ENCODE assay signal across 20 mouse cellular contexts in genomic region chr10:121604632-121605344, GRCm38 (mm10). TPM values are rescaled to one million over a fixed set of nuclear protein-coding genes. Genes with fewer than 3 reads are reported as not detected.
DNase-seq lines count a peak whose midpoint lies in the region; ATAC-seq and TF ChIP-seq lines count a peak whose summit lies in the region.
"Had no signal": no experiment of that assay in that cellular context is flagged by ENCODE, and none has a peak within 500 bp of the region (broad histone marks: within the 10 kb centered on the region; RNA-seq: fewer than 3 reads in every experiment).

No protein-coding gene starts in this region.

- peaks cover 98% of the 10 kb centered on the region for H3K36me3 ChIP-seq in E14TG2a.4 (ENCODE audit: insufficient read depth, low read length)
- peaks cover 98% of the 10 kb centered on the region for H3K36me3 ChIP-seq in liver, embryonic 13.5 days
- H3K36me3 ChIP-seq in thymus, adult 2 months (ENCODE audit: control insufficient read depth, insufficient read depth, low read length), result peaks cover 50% of the 10 kb centered on the region
- H3K36me3 ChIP-seq in hindbrain, embryonic 12.5 days, result peaks cover 88% of the 10 kb centered on the region

- WGBS in bone marrow, adult 2 months, result 87% methylated on average over 13 of the region's 13 CpGs
- WGBS in liver, embryonic 13.5 days (ENCODE audit: insufficient replicate concordance), result 88% methylated on average over 13 of the region's 13 CpGs
- WGBS in thymus, adult 2 months, result 98% methylated on average over 13 of the region's 13 CpGs
- 94% methylated on average over 13 of the region's 13 CpGs for WGBS in hindbrain, embryonic 12.5 days

- peak; percentile 34 for DNase-seq in adrenal gland, adult 2 months
- no peak for DNase-seq in adrenal gland, adult 18-20 months (ENCODE audit: low spot score in 2 of 2)
- no peak for DNase-seq in liver, embryonic 13.5 days
- DNase-seq in thymus, adult 2 months, result no peak
- no peak for DNase-seq in urinary bladder, postnatal 10 days (ENCODE audit: low spot score)
- DNase-seq: cerebellum, adult 2 months; heart, adult 18-20 months; kidney, adult 18-20 months; lung, embryonic 14.5 days; thymus, postnatal 36 days had no signal

- TF ChIP-seq CTCF in E14TG2a.4 (conservative IDR thresholded peaks at IDR 0.05; ENCODE audit: low read length), result peak; percentile 45
- TF ChIP-seq CTCF in bone marrow, adult 2 months (IDR thresholded peaks at IDR 0.05; ENCODE audit: control insufficient read depth, insufficient read depth, low read length), result 0 out of 2 replicates have a peak, but pooled peaks have one; percentile 6
- no peak for TF ChIP-seq CTCF in thymus, adult 2 months (IDR thresholded peaks at IDR 0.05; ENCODE audit: borderline replicate concordance, control insufficient read depth, extremely low read depth, insufficient read depth, low read length, poor library complexity)

- peaks cover 6% of the 10 kb centered on the region for H3K9me3 ChIP-seq in E14TG2a.4 (ENCODE audit: low read length)
- no peaks in the 10 kb centered on the region; the same call in 1 of the 2 replicates for H3K9me3 ChIP-seq in liver, embryonic 13.5 days (replicated peaks)
- no peaks in the 10 kb centered on the region for H3K9me3 ChIP-seq in hindbrain, embryonic 12.5 days (replicated peaks)
- H3K9me3 ChIP-seq: embryonic facial prominence, embryonic 12.5 days; hindbrain, embryonic 13.5 days; limb, embryonic 10.5 days; neural tube, embryonic 13.5 days had no signal

- no peak overlapping the region for H3K4me3 ChIP-seq in E14TG2a.4 (replicated peaks; ENCODE audit: low read length)
- no peak overlapping the region for H3K4me3 ChIP-seq in bone marrow, adult 2 months (replicated peaks; ENCODE audit: control insufficient read depth, low read depth, low read length)
- H3K4me3 ChIP-seq in liver, embryonic 13.5 days (replicated peaks), result no peak overlapping the region
- no peak overlapping the region for H3K4me3 ChIP-seq in thymus, adult 2 months (ENCODE audit: control insufficient read depth, insufficient read depth, low read length)
- no peak overlapping the region for H3K4me3 ChIP-seq in hindbrain, embryonic 12.5 days
- H3K4me3 ChIP-seq: embryonic facial prominence, embryonic 12.5 days; forebrain, embryonic 13.5 days; hindbrain, embryonic 13.5 days; limb, embryonic 10.5 days; neural tube, embryonic 13.5 days had no signal

- H3K27ac ChIP-seq in bone marrow, adult 2 months (ENCODE audit: control insufficient read depth, insufficient read depth, low read depth, low read length, poor library complexity), result no peak overlapping the region
- no peak overlapping the region for H3K27ac ChIP-seq in liver, embryonic 13.5 days
- no peak overlapping the region for H3K27ac ChIP-seq in thymus, adult 2 months (ENCODE audit: control insufficient read depth, insufficient read depth, low read length)
- no peak overlapping the region for H3K27ac ChIP-seq in hindbrain, embryonic 12.5 days
- H3K27ac ChIP-seq: embryonic facial prominence, embryonic 12.5 days; forebrain, embryonic 13.5 days; hindbrain, embryonic 13.5 days; limb, embryonic 10.5 days; neural tube, embryonic 13.5 days had no signal

- peaks cover 80% of the 10 kb centered on the region for H3K4me1 ChIP-seq in E14TG2a.4 (replicated peaks; ENCODE audit: low read depth, low read length)
- H3K4me1 ChIP-seq in bone marrow, adult 2 months (ENCODE audit: control insufficient read depth, insufficient read depth, low read length), result no peaks in the 10 kb centered on the region
- H3K4me1 ChIP-seq in liver, embryonic 13.5 days (replicated peaks), result peaks cover 4% of the 10 kb centered on the region; the same call in 1 of the 2 replicates
- no peaks in the 10 kb centered on the region for H3K4me1 ChIP-seq in thymus, adult 2 months (replicated peaks; ENCODE audit: control insufficient read depth, insufficient read depth, low read length)
- H3K4me1 ChIP-seq in hindbrain, embryonic 12.5 days, result no peaks in the 10 kb centered on the region
- H3K4me1 ChIP-seq: embryonic facial prominence, embryonic 12.5 days; forebrain, embryonic 13.5 days; hindbrain, embryonic 13.5 days; limb, embryonic 10.5 days; neural tube, embryonic 13.5 days had no signal

- peak; percentile 66; the same call in 1 of the 2 replicates for ATAC-seq in liver, embryonic 13.5 days (ENCODE audit: low read depth)
- ATAC-seq in hindbrain, embryonic 12.5 days (ENCODE audit: low FRiP score), result no peak
- ATAC-seq: forebrain, embryonic 13.5 days had no signal

- H3K4me2 ChIP-seq in liver, embryonic 13.5 days, result no peak overlapping the region
- H3K4me2 ChIP-seq in hindbrain, embryonic 12.5 days (replicated peaks), result no peak overlapping the region
- H3K4me2 ChIP-seq: embryonic facial prominence, embryonic 12.5 days; forebrain, embryonic 13.5 days; hindbrain, embryonic 13.5 days; lung, embryonic 14.5 days; neural tube, embryonic 13.5 days had no signal

- TF ChIP-seq POLR2A in bone marrow, adult 2 months (IDR thresholded peaks at IDR 0.05; ENCODE audit: borderline replicate concordance, control insufficient read depth, low read depth, low read length), result no peak
- TF ChIP-seq POLR2A in thymus, adult 2 months (IDR thresholded peaks at IDR 0.05; ENCODE audit: control insufficient read depth, extremely low read depth, insufficient read depth, low read length, poor library complexity), result no peak

- H3K27me3 ChIP-seq in E14TG2a.4 (ENCODE audit: insufficient read depth, low read length), result no peaks in the 10 kb centered on the region
- H3K27me3 ChIP-seq in liver, embryonic 13.5 days, result no peaks in the 10 kb centered on the region
- no peaks in the 10 kb centered on the region for H3K27me3 ChIP-seq in thymus, adult 2 months (ENCODE audit: control insufficient read depth, insufficient read depth, low read length)
- H3K27me3 ChIP-seq in hindbrain, embryonic 12.5 days, result no peaks in the 10 kb centered on the region
- H3K27me3 ChIP-seq: embryonic facial prominence, embryonic 12.5 days; forebrain, embryonic 13.5 days; hindbrain, embryonic 13.5 days; neural tube, embryonic 13.5 days had no signal

- H3K9ac ChIP-seq in liver, embryonic 13.5 days, result no peak overlapping the region
- no peak overlapping the region for H3K9ac ChIP-seq in hindbrain, embryonic 12.5 days
- H3K9ac ChIP-seq: embryonic facial prominence, embryonic 12.5 days; forebrain, embryonic 13.5 days; hindbrain, embryonic 13.5 days; lung, embryonic 14.5 days; neural tube, embryonic 13.5 days had no signal

RNA-seq across cellular contexts. Expression of gene Tbk1, which starts 18.2 kb away (rescaled TPM):
- 10 to 100 TPM; 37.8 to 45.9 TPM for total RNA-seq in adrenal gland, adult 2 months (2021)
- 3.5 and 3.7 TPM in 2 replicates for polyA plus RNA-seq in adrenal gland, adult 2 months (2012; rRNA removed)
- total RNA-seq in adrenal gland, adult 18-20 months (2021), result 10 to 100 TPM; 36.7 to 47.6 TPM
- polyA plus RNA-seq in bone marrow, adult 2 months (2011; ENCODE audit: insufficient read depth, insufficient read length, low replicate concordance, missing spikeins), result 11.2 and 31.3 TPM in 2 replicates
- 18.4 and 22.7 TPM in 2 replicates for polyA plus RNA-seq in liver, embryonic 13.5 days (2015; fragmentation: Nextera tagmentation; extraction: Ambion mirVana)
- polyA plus RNA-seq in thymus, adult 2 months (2012; rRNA removed), result 16.4 and 19.6 TPM in 2 replicates
- polyA plus RNA-seq in hindbrain, embryonic 12.5 days (2016; fragmentation: Nextera tagmentation; extraction: Ambion mirVana), result 35.2 and 35.8 TPM in 2 replicates

RNA-seq across cellular contexts. Expression of gene Xpot, which starts 21.3 kb away (rescaled TPM):
- 10 to 100 TPM; 62.1 to 72.7 TPM for total RNA-seq in adrenal gland, adult 2 months (2021)
- polyA plus RNA-seq in adrenal gland, adult 2 months (2012; rRNA removed), result 70.2 and 92.4 TPM in 2 replicates
- 10 to 100 TPM; 53.8 to 73.0 TPM for total RNA-seq in adrenal gland, adult 18-20 months (2021)
- 18.5 and 24.4 TPM in 2 replicates for polyA plus RNA-seq in bone marrow, adult 2 months (2011; ENCODE audit: insufficient read depth, insufficient read length, low replicate concordance, missing spikeins)
- polyA plus RNA-seq in liver, embryonic 13.5 days (2015; fragmentation: Nextera tagmentation; extraction: Ambion mirVana), result 39.9 and 50.2 TPM in 2 replicates
- 80.9 and 88.8 TPM in 2 replicates for polyA plus RNA-seq in thymus, adult 2 months (2012; rRNA removed)
- polyA plus RNA-seq in hindbrain, embryonic 12.5 days (2016; fragmentation: Nextera tagmentation; extraction: Ambion mirVana), result 50.6 and 54.4 TPM in 2 replicates

RNA-seq across cellular contexts. Expression of gene D930020B18Rik, which starts 36.6 kb away (rescaled TPM):
- total RNA-seq in adrenal gland, adult 2 months (2021), result not detected
- polyA plus RNA-seq in adrenal gland, adult 2 months (2012; rRNA removed), result not detected in 2 replicates
- total RNA-seq in adrenal gland, adult 18-20 months (2021), result not detected
- not detected in 2 replicates for polyA plus RNA-seq in bone marrow, adult 2 months (2011; ENCODE audit: insufficient read depth, insufficient read length, low replicate concordance, missing spikeins)
- 0.07 TPM in 1 of 2 replicates, not detected in the other for polyA plus RNA-seq in liver, embryonic 13.5 days (2015; fragmentation: Nextera tagmentation; extraction: Ambion mirVana)
- 0.04 and 0.22 TPM in 2 replicates for polyA plus RNA-seq in thymus, adult 2 months (2012; rRNA removed)
- 0.09 and 0.18 TPM in 2 replicates for polyA plus RNA-seq in hindbrain, embryonic 12.5 days (2016; fragmentation: Nextera tagmentation; extraction: Ambion mirVana)
- total RNA-seq: gastrocnemius, adult 18-20 months; heart, adult 18-20 months had no signal
- polyA plus RNA-seq: forebrain, embryonic 13.5 days; macrophage had no signal
